Mouse (Mus musculus): Measurements from ENCODE around the gene Klk1b16. TPM values are rescaled to one million over a fixed set of nuclear protein-coding genes. Genes with fewer than 3 reads are reported as not detected.

Gene Klk1b16
- polyA plus RNA-seq (2015; fragmentation: Nextera tagmentation; extraction: Ambion mirVana): not detected in 2 replicates

GRCm38 (mm10) chr7:44136467-44136866, at the start of gene Klk1b16:
TSS of gene Klk1b16 (plus strand) at chr7:44136767.

GRCm38 (mm10) chr7:44102028-44102427, 34.5 kb upstream of the Klk1b16 start, which contains the start of gene Klk1b21:
TSS of gene Klk1b21 (plus strand) at chr7:44102328.

DNA sequence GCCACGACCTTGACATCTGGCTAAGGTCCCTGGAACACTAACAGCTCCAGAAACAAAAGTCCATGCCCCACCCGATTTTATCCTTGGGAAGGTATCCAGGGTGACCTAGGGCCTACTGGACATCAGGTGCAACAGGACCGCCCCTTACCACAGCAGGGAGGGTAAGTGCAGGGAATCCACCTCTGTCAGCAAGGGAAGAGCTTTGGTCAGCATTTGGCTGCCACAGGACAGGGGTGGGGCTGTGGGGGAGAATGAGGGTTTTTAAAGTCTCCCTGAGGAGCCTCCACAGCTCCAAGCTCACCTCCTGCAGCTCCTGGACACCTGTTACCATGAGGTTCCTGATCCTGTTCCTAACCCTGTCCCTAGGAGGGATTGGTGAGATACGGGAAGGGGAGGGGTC, 24.2 kb upstream of the Klk1b16 start, which contains the start of gene Klk1b22:
Klk1b22 (plus strand) TSS at position 301 of the 400 bp plus-strand sequence.

DNA sequence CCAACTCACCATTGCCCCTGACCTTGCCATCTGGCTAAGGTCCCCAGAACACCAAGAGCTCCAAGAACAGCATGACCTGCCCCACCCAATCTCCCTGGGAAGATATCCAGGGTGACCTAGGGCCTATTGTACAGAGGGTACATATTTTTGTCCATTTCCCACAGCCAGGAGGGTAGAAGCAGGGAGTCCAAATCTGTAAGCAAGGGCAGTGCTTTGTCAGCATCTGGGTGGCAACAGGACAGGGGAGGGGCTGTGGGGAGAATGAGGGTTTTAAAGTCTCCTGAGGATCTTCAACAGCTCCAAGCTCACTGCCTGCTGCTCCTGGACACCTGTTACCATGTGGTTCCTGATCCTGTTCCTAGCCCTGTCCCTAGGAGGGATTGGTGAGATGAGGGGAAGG, 51.4 kb downstream of the Klk1b16 start, which contains the start of gene Klk1b24:
Klk1b24 (plus strand) TSS at position 301 of the 400 bp plus-strand sequence.

Other genes starting within 250 kb of the Klk1b16 start
- not detected in 2 replicates for gene Klk15, start 203.0 kb upstream of the Klk1b16 start, polyA plus RNA-seq (2015; fragmentation: Nextera tagmentation; extraction: Ambion mirVana)
- gene Klk1b8, start 186.1 kb upstream of the Klk1b16 start, polyA plus RNA-seq (2015; fragmentation: Nextera tagmentation; extraction: Ambion mirVana): not detected in 2 replicates
- not detected in 2 replicates for gene Klk1b1, start 170.0 kb upstream of the Klk1b16 start, polyA plus RNA-seq (2015; fragmentation: Nextera tagmentation; extraction: Ambion mirVana)
- gene Klk1b9, start 160.7 kb upstream of the Klk1b16 start, polyA plus RNA-seq (2015; fragmentation: Nextera tagmentation; extraction: Ambion mirVana): not detected in 2 replicates
- gene Klk1b11, start 140.9 kb upstream of the Klk1b16 start, polyA plus RNA-seq (2015; fragmentation: Nextera tagmentation; extraction: Ambion mirVana): not detected in 2 replicates
- not detected in 2 replicates for gene Klk1b26, start 124.6 kb upstream of the Klk1b16 start, polyA plus RNA-seq (2015; fragmentation: Nextera tagmentation; extraction: Ambion mirVana)
- not detected in 2 replicates for gene Klk1b27, start 84.5 kb upstream of the Klk1b16 start, polyA plus RNA-seq (2015; fragmentation: Nextera tagmentation; extraction: Ambion mirVana)
- gene Klk1b21, start 34.4 kb upstream of the Klk1b16 start, polyA plus RNA-seq (2015; fragmentation: Nextera tagmentation; extraction: Ambion mirVana): not detected in 2 replicates
- not detected in 2 replicates for gene Klk1b22, start 24.1 kb upstream of the Klk1b16 start, polyA plus RNA-seq (2015; fragmentation: Nextera tagmentation; extraction: Ambion mirVana)
- gene Klk1b24, start 51.5 kb downstream of the Klk1b16 start, polyA plus RNA-seq (2015; fragmentation: Nextera tagmentation; extraction: Ambion mirVana): not detected in 2 replicates
- gene Klk1b3, start 61.4 kb downstream of the Klk1b16 start, polyA plus RNA-seq (2015; fragmentation: Nextera tagmentation; extraction: Ambion mirVana): not detected in 2 replicates
- gene Klk1b4, start 70.7 kb downstream of the Klk1b16 start, polyA plus RNA-seq (2015; fragmentation: Nextera tagmentation; extraction: Ambion mirVana): not detected in 2 replicates
- not detected in 2 replicates for gene Klk1b5, start 79.2 kb downstream of the Klk1b16 start, polyA plus RNA-seq (2015; fragmentation: Nextera tagmentation; extraction: Ambion mirVana)
- gene Klk1, start 88.6 kb downstream of the Klk1b16 start, polyA plus RNA-seq (2015; fragmentation: Nextera tagmentation; extraction: Ambion mirVana): not detected in 2 replicates
- 0.10 TPM in 1 of 2 replicates, not detected in the other for gene Gm36864, start 99.4 kb downstream of the Klk1b16 start, polyA plus RNA-seq (2015; fragmentation: Nextera tagmentation; extraction: Ambion mirVana)
- 2.0 and 2.2 TPM in 2 replicates for gene 1700028J19Rik, start 109.9 kb downstream of the Klk1b16 start, polyA plus RNA-seq (2015; fragmentation: Nextera tagmentation; extraction: Ambion mirVana)
- 180 and 195 TPM in 2 replicates for gene 2410002F23Rik, start 110.0 kb downstream of the Klk1b16 start, polyA plus RNA-seq (2015; fragmentation: Nextera tagmentation; extraction: Ambion mirVana)
- not detected in 2 replicates for gene Acp4, start 120.6 kb downstream of the Klk1b16 start, polyA plus RNA-seq (2015; fragmentation: Nextera tagmentation; extraction: Ambion mirVana)
- gene Gm15517, start 124.7 kb downstream of the Klk1b16 start, polyA plus RNA-seq (2015; fragmentation: Nextera tagmentation; extraction: Ambion mirVana): not detected in 2 replicates
- gene Clec11a, start 170.1 kb downstream of the Klk1b16 start, polyA plus RNA-seq (2015; fragmentation: Nextera tagmentation; extraction: Ambion mirVana): 5.7 and 7.1 TPM in 2 replicates
- gene Shank1, start 173.5 kb downstream of the Klk1b16 start, polyA plus RNA-seq (2015; fragmentation: Nextera tagmentation; extraction: Ambion mirVana): 52.8 and 59.3 TPM in 2 replicates
- gene Syt3, start 247.3 kb downstream of the Klk1b16 start, polyA plus RNA-seq (2015; fragmentation: Nextera tagmentation; extraction: Ambion mirVana): 100 and 108 TPM in 2 replicates
- 4.4 and 6.2 TPM in 2 replicates for gene 1700008O03Rik, start 249.1 kb downstream of the Klk1b16 start, polyA plus RNA-seq (2015; fragmentation: Nextera tagmentation; extraction: Ambion mirVana)

Data from neural tube, postnatal 0 days (tissue).